Mouse (Mus musculus) ovary, adult 18-20 months (tissue): ENCODE results near the gene Vmn2r8.
"Not testable (repeated sequence)": the region's sequence is repeated elsewhere in the genome, so short reads cannot be mapped to it uniquely, and the experiment has no call there.

Source experiments
- DNase-seq: peaks from one replicate; pipeline ENCODE4 v3.0.0; 2022; ENCODE audit warnings: low spot score, mixed read lengths

Vmn2r8 gene

DNA sequence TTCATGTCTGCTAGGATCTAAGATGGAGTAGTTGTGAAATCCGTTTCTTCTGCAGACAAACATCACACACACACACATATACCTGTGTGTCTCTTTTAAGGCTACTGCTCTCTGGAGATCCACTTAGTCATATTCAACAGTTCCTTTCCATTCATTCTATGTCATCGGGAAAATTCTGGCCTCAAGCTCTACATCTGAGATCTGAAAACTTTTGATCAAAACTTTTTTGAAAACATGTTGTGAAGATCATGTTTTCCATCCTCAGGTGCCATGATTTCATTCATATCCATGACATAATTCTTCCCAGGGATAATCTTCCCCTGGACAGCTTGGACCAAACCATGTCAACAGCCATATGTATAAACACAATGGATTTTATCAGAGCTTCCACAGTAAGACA lies at the start of gene Vmn2r8:
Gene Vmn2r8 (minus strand): TSS at position 101 of the 400 bp plus-strand sequence.
- not testable (repeated sequence) for DNase-seq

DNA sequence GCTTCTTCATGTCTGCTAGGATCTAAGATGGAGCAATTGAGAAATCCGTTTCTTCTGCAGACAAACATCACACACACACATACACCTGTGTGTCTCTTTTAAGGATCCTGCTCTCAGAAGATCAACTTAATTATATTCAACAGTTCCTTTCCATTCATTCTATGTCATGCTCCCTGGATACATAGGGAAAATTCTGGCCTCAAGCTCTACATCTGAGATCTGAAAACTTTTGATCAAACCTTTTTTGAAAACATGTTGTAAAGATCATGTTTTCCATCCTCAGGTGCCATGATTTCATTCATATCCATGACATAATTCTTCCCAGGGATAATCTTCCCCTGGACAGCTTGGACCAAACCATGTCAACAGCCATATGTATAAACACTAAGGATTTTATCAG lies 43.9 kb upstream of the Vmn2r8 start, which contains the start of gene Vmn2r9:
Gene Vmn2r9 (minus strand): TSS at position 101 of the 400 bp plus-strand sequence.
- DNase-seq, result not testable (repeated sequence)

DNA sequence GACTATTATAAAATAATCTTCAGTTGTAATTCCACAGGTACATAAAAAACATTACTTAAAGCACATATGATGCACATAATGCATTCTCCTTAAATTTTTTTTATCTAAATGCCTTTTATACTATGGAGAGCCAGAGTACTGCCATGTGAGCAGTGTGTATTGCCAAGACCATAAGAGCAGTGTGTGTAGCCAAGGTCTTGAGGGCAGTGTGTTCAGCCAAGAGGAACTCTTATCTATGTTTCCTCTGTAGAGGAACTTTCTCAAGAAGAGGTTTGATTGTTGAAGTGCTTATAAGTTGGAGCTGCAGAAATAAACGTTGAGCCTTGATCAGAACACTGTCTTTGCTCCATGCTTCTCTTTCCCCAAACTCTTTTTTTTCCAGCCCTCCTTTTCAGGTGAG lies 40.8 kb upstream of the Vmn2r8 start:
- DNase-seq, result peak; percentile 56

DNA sequence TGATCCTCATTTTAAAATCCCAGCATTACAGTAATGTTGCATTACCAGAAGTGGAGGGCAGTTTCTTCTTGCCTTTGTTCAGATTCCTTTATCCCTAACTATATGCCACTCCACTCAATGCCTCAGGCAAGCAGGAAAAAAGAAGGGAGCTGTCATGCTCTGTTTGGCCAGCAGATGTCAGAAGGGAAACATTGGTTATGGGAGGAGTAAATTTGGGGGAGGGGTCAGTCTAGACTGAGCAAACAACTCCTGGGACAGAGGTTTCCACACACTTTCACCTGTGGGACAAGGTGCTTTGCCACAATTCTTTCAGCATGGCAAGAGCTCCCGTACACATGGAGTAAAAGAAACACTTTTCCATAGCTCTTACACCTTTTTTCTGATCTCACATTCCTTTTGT lies 27.5 kb upstream of the Vmn2r8 start:
- DNase-seq, result no peak

DNA sequence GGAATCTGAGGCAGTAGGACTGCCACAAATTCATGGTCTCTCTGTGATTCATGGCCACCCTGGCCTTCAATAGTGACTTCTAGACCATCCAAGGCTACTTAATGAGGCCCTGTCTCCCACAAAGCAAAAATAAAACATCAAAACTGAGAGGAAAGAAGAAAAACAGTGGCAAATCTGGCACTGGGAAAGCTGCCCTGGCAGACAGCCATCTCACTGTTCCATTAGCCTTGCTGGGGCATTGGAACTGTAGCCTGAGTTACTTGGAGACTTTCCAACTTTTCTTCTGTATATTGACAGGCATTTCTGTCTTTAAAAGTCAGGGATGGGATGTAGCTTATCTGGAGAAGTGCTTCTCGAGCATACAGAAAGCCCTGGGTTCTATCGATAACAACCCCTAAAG lies 14.6 kb upstream of the Vmn2r8 start:
- DNase-seq, result peak; percentile 74

DNA sequence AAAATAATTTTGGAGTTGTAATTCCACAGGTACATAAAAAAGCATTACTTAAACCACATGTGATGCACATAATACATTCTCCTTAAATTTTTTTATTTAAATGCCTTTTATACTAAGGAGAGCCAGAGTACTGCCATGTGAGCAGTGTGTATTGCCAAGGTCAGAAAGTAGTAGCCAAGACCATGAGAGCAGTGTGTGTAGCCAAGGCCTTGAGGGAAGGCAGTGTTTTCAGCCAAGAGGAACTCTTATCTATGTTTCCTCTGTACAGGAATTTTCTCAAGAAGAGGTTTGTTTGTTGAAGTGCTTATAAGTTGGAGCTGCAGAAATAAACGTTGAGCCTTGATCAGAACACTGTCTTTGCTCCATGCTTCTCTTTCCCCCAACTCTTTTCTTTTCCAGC lies 5.0 kb downstream of the Vmn2r8 start:
- DNase-seq, result peak; percentile 77

DNA sequence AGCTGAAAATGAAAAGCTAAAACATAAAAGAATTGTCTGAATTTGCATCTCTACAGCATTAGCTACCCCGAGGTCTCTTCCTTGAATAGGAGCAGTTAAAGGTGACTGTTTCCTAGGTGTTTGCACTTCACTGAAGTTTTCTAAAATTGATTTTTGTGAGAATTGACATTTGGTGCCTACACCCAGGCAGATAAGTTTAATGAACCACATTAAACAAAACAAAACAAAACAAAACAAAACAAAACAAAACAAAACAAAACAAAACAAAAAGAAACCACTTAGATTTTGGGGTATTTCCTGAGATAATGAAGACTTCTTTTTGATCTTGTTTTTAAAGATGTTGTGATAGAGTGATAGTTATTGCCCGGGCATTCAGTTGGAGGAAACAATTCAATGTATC lies 13.4 kb downstream of the Vmn2r8 start, which contains the start of gene Tmed11:
Gene Tmed11 (minus strand): TSS at position 101 of the 400 bp plus-strand sequence.
- not testable (repeated sequence) for DNase-seq

DNA sequence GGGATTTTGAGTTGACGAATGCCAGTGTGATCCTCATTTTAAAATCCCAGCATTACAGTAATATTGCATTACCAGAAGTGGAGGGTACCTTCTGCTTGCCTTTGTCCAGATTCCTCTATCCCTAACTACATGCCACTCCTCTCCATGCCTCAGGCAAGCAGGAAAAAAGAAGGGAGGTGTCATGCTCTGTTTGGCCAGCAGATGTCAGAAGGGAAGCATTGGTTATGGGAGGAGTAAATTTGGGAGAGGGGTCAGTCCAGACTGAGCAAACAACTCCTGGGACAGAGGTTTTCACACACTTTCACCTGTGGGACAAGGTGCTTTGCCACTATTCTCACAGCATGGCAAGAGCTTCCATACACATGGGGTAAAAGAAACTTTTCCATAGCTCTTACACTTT lies 18.3 kb downstream of the Vmn2r8 start:
- peak; percentile 19 for DNase-seq

DNA sequence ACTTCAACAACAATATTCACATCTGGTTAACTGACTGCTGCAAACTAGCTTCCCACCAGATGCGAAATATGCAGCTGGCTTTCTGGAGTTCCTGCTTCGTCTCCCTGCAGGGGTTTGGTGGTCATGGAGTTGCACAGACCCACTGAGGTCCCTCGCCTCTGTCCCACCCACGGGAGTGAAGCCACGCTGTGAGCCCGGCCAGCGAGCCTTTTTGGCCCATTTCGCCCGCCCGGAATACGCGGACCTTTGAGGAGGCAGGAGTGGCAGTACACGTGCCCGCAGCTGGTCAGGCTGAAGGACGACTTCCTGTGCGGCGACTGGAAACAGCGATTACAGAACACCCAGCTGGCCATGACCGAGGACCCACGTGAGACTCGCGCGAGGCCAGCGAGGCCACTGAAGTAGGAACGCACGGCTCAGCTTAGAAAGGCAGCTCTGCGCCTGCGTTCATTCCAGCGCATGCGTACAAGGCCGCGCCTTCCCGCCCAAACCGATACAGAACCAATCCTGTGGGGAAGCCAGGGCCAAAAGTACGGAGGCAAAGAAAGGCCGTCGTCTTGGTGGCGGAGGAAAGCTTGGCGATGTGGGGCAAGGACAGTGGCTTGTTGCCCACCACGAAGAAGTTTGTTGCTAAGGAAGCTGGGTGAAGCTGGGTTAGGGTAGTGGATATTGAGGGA lies 33.9 kb downstream of the Vmn2r8 start, which contains the start of gene Rnf212:
Gene Rnf212 (minus strand): TSS at position 353 of the 677 bp plus-strand sequence.
- no peak for DNase-seq

DNA sequence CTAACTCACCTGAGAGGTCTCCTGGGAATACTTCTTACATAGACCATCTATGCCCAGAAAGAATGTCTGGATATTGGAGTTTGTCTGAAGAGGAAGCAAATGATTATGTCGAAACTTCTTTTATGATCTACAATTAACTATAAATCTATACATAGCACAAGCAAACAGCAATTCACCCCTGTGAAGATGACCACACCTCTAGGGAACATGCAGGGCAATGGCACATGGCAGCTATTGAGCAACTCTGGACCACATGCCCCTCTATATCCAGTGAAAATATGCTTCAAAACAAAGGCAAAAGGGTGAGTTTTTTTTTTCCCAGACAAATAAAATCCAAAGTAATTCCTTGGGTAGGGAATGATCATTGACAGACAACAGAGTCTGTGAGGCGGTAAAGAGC lies 48.6 kb downstream of the Vmn2r8 start:
- no peak for DNase-seq

DNA sequence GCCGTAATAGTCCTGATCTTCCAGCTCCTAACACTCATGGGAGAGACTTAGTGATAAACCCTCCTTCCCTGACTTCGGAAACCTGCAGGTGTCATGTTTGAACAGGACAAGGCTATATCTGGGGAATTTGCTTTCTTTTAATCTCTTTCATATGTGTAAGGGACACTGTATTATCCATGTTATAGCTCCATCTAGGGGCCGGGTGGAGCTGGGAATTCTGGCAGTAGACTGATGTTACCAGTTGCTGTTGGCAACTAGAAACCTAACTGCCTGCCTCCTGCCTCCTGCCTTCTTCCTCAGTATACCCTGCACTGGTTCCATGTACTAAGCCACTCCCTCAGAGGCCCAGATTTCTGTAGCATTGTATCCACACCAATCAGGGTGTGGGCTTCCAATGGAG lies 50.3 kb downstream of the Vmn2r8 start:
- DNase-seq, result no peak

DNA sequence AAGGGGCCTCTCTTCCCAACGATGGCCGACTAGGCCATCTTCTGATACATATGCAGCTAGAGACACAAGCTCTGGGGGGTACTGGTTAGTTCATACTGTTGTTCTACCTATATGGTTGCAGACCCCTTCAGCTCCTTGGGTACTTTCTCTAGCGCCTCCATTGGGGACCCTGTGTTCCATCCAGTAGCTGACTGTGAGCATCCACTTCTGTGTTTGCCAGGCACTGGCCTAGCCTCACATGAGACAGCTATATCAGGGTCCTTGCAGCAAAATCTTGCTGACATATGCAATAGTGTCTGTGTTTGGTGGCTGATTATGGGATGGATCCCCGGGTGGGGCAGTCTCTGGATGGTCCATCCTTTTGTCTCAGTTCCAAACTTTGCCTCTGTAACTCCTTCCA lies 57.4 kb downstream of the Vmn2r8 start:
- not testable (repeated sequence) for DNase-seq

DNA sequence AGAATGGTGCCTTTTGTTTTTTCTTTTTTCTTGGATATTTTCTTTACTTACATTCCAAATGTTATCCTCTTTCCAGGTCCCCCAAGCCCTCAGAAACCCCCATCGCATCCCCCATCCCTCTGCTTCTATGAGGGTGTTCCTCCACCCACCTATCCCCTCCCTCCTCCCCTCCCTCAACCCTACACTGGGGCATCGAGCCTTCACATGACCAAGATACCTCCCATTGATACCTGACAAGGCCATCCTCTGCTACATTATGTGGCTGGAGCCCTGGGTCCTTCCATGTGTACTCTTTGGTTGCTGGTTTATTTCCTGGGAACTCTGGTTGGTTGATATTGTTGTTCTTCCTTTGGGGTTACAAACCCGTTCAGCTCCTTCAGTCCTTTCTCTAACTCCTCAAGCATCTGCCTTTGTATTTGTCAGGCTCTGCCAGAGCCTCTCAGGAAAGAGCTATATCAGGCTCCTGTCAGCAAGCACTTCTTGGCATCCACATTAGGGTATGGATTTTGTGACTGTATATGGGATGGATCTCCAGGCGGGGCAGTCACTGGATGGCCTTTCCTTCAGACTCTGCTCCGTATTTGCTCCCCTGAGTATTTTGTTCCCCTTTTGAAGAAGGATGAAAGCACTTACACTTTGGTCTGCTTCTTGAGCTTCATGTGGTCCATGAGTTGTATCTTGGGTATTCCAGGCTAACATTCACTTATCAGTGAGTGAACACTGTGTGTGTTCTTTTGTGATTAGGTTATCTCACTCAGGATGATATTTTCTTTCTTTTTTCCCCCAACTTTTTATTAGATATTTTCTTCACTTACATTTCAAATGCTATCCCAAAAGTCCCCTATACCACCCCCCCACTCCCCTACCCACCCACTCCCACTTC lies 58.1 kb downstream of the Vmn2r8 start:
- no peak for DNase-seq

DNA sequence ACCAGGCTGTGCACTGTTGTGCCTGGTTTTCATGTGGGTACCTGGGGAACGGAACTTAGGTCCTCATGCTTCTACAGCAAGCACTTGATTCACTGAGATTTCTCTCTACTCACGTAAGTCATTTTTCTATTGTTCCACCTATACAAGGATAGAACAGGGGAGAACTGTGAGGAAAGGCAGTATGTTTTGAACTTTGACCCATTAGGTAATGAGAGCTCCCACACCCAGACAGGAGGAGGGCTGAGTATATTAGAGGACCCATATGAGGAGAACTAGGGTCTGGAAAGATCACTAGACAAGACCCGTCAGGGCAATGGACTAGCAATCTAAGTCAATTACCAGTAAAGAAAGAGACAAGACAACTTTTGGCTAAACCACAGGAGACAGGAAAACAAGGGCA lies 64.0 kb downstream of the Vmn2r8 start:
- DNase-seq, result no peak

DNA sequence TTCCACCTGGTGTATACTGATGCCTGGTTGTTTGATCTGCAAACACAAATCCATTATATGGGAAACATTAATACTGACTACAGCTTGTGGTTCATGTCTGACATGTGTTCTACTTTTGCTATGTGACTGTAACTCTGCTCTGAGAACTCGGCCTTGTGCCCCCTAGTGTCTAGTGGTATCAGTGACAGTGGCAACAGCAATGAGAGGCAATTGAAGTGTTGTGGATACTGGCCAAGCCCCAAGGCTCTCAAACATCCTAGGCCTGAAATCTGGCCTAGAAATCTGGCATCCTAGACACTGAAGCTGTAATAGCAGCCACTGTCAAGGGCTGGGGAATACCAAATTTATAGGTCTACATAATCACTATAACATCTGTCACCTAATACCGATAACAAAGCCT lies 64.8 kb downstream of the Vmn2r8 start:
- DNase-seq, result no peak

DNA sequence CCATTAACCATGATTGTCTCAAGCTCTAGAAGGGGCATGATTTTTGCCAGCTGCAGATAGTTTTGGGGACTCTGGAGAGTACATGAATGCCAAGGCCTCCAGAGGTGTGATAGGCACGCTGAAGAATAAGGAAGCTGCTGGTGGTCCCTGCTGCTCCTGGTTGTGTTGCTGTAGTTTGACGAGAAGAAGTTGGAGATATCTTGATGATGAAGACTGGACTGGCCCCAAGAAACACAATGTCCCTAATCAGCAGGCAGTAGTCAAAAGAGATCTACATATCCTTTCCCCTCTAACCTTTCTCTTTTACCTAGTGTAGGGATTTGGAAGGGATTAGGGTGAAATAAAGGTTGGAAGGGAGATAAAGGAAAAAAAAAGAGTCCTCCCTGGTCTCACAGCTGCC lies 66.1 kb downstream of the Vmn2r8 start:
- no peak for DNase-seq

DNA sequence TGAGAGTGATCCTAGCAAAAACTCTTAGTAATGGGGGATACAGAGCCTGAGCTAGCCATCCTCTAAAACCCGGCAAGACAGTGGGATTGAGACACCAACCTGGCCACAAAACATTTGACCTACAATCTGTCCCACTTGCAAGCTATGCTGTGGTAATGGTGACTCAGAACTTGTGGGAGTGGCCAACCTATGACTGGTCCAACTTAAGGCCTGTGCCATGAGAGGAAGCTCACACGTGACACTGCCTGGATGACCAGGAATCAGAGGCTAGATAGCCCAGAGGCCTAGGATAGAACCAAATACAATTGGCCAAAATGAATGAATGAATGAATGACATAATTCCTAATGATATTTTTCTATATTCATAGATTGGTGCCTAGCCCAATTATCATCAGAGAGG lies 66.8 kb downstream of the Vmn2r8 start:
- no peak for DNase-seq
